Mouse (Mus musculus) adrenal gland, postnatal 25 days (tissue): Measurements from ENCODE around the gene Fcho2. TPM values are rescaled to one million over a fixed set of nuclear protein-coding genes. Genes with fewer than 3 reads are reported as not detected.

Source experiments
- DNase-seq: peaks from one replicate; pipeline ENCODE4 v3.0.0; 2021; ENCODE audit warnings: mixed read lengths
- total RNA-seq: library from RNA; stranded (reverse); gene quantifications from 2 replicates; pipeline ENCODE4 v1.2.3, GENCODE M21; 2021

Fcho2 gene
- total RNA-seq, 1 experiment from 2014 or later: 67.1 TPM

- DNase-seq: no peak
Observed at GRCm38 (mm10) chr13:98804480-98804879, 10.8 kb downstream of the Fcho2 start.

- DNase-seq: no peak
Observed at GRCm38 (mm10) chr13:98803699-98804098, 11.6 kb downstream of the Fcho2 start.

- no peak for DNase-seq
Observed at GRCm38 (mm10) chr13:98802957-98803356, 12.3 kb downstream of the Fcho2 start.

GRCm38 (mm10) chr13:98795511-98795910, 19.7 kb downstream of the Fcho2 start:
- DNase-seq: no peak

- DNase-seq: no peak
Observed at GRCm38 (mm10) chr13:98792864-98793263, 22.4 kb downstream of the Fcho2 start.

- DNase-seq: no peak
Observed at GRCm38 (mm10) chr13:98791693-98792092, 23.6 kb downstream of the Fcho2 start.

- no peak for DNase-seq
Observed at GRCm38 (mm10) chr13:98786970-98787685, 28.1 kb downstream of the Fcho2 start.

- no peak for DNase-seq
Observed at GRCm38 (mm10) chr13:98777959-98778358, 37.3 kb downstream of the Fcho2 start.

GRCm38 (mm10) chr13:98771484-98771883, 43.8 kb downstream of the Fcho2 start:
- no peak for DNase-seq

GRCm38 (mm10) chr13:98768329-98768728, 46.9 kb downstream of the Fcho2 start:
- DNase-seq: peak; percentile 83

GRCm38 (mm10) chr13:98761771-98762170, 53.5 kb downstream of the Fcho2 start:
- no peak for DNase-seq

GRCm38 (mm10) chr13:98755886-98756285, 59.4 kb downstream of the Fcho2 start:
- no peak for DNase-seq

- no peak for DNase-seq
Observed at GRCm38 (mm10) chr13:98744679-98745078, 70.6 kb downstream of the Fcho2 start.

GRCm38 (mm10) chr13:98743829-98744228, 71.4 kb downstream of the Fcho2 start:
- no peak for DNase-seq

GRCm38 (mm10) chr13:98743214-98743613, 72.0 kb downstream of the Fcho2 start:
- DNase-seq: no peak

GRCm38 (mm10) chr13:98738213-98738612, 77.0 kb downstream of the Fcho2 start:
- DNase-seq: no peak

- no peak for DNase-seq
Observed at GRCm38 (mm10) chr13:98733292-98733691, 82.0 kb downstream of the Fcho2 start.

GRCm38 (mm10) chr13:98729271-98730062, 85.8 kb downstream of the Fcho2 start:
- no peak for DNase-seq

GRCm38 (mm10) chr13:98726494-98726893, 88.8 kb downstream of the Fcho2 start:
- no peak for DNase-seq

GRCm38 (mm10) chr13:98723430-98723829, 91.8 kb downstream of the Fcho2 start:
- DNase-seq: no peak

GRCm38 (mm10) chr13:98722296-98722695, 93.0 kb downstream of the Fcho2 start:
- no peak for DNase-seq

GRCm38 (mm10) chr13:98716176-98716575, 99.1 kb downstream of the Fcho2 start:
- no peak for DNase-seq

GRCm38 (mm10) chr13:98715443-98715990, 99.7 kb downstream of the Fcho2 start:
- DNase-seq: no peak
